Mouse (Mus musculus) liver, embryonic 14.5 days (tissue): ENCODE measurements at regions not wholly inside any gene's neighbourhood (a gene's known extent, or its start where the extent isn't known, plus 50 kb on each side); places are given as distances from the start of the nearest gene placed in this dataset.

Source experiments
- CTCF ChIP-seq: IDR thresholded peaks from 2 replicates; pipeline ENCODE4 v1.5.1; 2016; ENCODE audit warnings: antibody characterized with exemption, low read depth, control low read depth
- EP300 ChIP-seq: IDR thresholded peaks from 2 replicates; pipeline ENCODE4 v1.6.1; 2016; ENCODE audit warnings: antibody characterized with exemption, low read depth

DNA sequence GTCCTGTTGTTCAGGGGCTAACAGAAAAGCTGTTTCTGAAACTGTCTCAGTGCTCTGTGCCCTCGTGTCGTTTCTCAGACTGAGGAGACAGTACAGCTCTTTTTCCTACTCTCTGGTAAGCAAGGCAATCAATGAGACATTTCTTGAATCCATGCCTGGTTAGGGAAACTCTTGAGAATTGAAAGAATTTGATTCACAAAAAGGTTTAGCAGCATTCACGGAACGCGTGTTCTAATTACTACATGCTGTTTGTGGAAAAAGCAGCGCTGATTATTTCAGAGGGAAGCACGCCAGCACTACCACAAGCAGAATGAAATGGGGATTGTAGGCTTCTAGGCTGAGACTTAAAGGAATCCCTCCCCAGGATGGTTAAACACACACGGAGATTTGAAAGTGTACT is 112.5 kb upstream of the Adgrl2 start:
- TF ChIP-seq CTCF (no peak), EP300 (no peak)
